Mouse (Mus musculus): ENCODE measurements around the gene Zfp385b.

DNA sequence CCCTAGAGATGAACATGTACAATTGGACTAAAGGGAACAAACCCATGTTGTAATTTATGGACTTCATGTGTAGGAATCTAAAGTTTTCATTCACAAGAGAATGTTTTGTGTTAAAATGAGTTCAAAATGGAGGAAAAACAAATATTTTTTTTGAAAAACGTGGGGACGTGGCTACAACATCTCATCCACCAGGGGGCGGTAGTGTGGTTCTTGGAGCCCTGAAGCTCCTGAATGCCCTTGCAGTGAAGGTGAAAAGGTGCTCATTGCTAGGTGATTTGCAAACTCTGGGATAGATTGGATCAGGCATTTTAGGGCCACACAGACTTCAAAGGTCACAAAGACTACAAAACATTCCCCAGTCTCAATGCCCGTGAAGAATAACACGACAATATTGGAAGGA is 432.9 kb downstream of the Zfp385b start:
- peak; percentile 53 for TF ChIP-seq CTCF (IDR thresholded peaks at IDR 0.05; ENCODE audit: extremely low read depth, insufficient read depth, low read length)
- no peak for TF ChIP-seq POLR2A (IDR thresholded peaks at IDR 0.05; ENCODE audit: extremely low read depth, insufficient read depth, low read length)

All from cortical plate, adult 2 months (tissue).